Mouse (Mus musculus) liver, embryonic 11.5 days (tissue): ENCODE data around the gene Rnf115. TPM values are rescaled to one million over a fixed set of nuclear protein-coding genes. Genes with fewer than 3 reads are reported as not detected.

ENCODE experiments used
- ATAC-seq: fragments of 200-750 bp; cut with Nextera tagmentation; replicated peaks from 2 replicates; pipeline ENCODE4 v1.8.0; 2017; ENCODE audit warnings: moderate number of reproducible peaks, mild to moderate bottlenecking, moderate TSS enrichment, moderate library complexity; ENCODE audit not compliant: low FRiP score
- DNase-seq: peaks from one replicate; pipeline ENCODE4 v3.0.0-alpha.2; 2017; ENCODE audit warnings: low spot score
- H3K27ac ChIP-seq: fragments of 300-500 bp; sonication (generic); 2 replicates; pipeline ENCODE4 v1.5.1; 2014; ENCODE audit warnings: mild to moderate bottlenecking, low read depth, low read length, control low read depth
- H3K27me3 ChIP-seq: fragments of 300-500 bp; sonication (generic); replicated peaks from 2 replicates; pipeline ENCODE4 v1.6.1; 2014; ENCODE audit warnings: low read length, mixed read lengths; ENCODE audit not compliant: control insufficient read depth, insufficient read depth
- H3K36me3 ChIP-seq: fragments of 300-500 bp; sonication (generic); 2 replicates; pipeline ENCODE4 v1.6.1; 2014; ENCODE audit warnings: mild to moderate bottlenecking, low read length, moderate library complexity, mixed read lengths; ENCODE audit not compliant: control insufficient read depth, insufficient read depth
- H3K4me1 ChIP-seq: fragments of 300-500 bp; sonication (generic); replicated peaks from 2 replicates; pipeline ENCODE4 v1.6.1; 2014; ENCODE audit warnings: low read length, mixed read lengths; ENCODE audit not compliant: control insufficient read depth, insufficient read depth
- H3K4me2 ChIP-seq: fragments of 300-500 bp; sonication (generic); 2 replicates; pipeline ENCODE4 v1.6.1; 2014; ENCODE audit warnings: mild to moderate bottlenecking, control low read depth, moderate library complexity
- H3K4me3 ChIP-seq: fragments of 300-500 bp; sonication (generic); 2 replicates; pipeline ENCODE4 v1.5.1; 2014; ENCODE audit warnings: low read depth, low read length, control low read depth
- H3K9ac ChIP-seq: fragments of 300-500 bp; sonication (generic); 2 replicates; pipeline ENCODE4 v1.6.1; 2014; ENCODE audit warnings: low read depth, low read length, control low read depth
- H3K9me3 ChIP-seq: fragments of 300-500 bp; sonication (generic); 2 replicates; pipeline ENCODE4 v1.6.1; 2016; ENCODE audit warnings: low read length, inconsistent platforms, mixed read lengths; ENCODE audit not compliant: control insufficient read depth
- WGBS: fragments of 180-500 bp; shearing (Covaris S2); extraction: QIAGEN DNeasy Blood & Tissue Kit; methylation state at CpG from one replicate; pipeline ENCODE4 v1.1.7; 2014; 5-methylcytosine and 5-hydroxymethylcytosine counted together
- polyA plus RNA-seq: library from polyadenylated mRNA; unstranded; fragments of >200 nt; fragmentation: Nextera tagmentation; extraction: Ambion mirVana; gene quantifications from 2 replicates; pipeline ENCODE4 v1.2.1, GENCODE M21; 2014

Gene Rnf115
- polyA plus RNA-seq, 1 experiment from 2014 or later = 49.6 TPM

DNA sequence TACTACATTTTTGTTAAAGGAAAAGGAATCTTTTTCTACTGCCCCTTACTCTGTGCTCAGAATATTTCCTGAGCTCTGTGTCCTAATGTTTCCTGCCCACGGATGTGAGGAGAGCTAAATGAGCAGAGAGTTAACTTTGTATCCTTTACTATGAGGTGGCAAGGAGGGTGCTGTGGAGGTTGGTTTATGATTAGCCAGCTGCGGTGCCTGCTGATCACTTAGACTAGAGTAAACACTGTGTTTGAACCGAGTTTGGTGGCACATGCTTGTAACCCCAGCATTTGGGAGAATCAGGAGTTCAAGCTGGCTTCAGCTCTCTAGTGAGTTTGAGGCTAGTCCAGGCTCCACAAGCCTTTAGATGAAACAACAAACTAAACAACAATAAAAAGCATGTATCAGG is 49.7 kb downstream of the Rnf115 start:
- no peaks in the 10 kb centered on the region for H3K9me3 ChIP-seq
- H3K36me3 ChIP-seq = no peaks in the 10 kb centered on the region; the same call in 1 of the 2 replicates
- no peak overlapping the region for H3K27ac ChIP-seq
- H3K27me3 ChIP-seq = no peaks in the 10 kb centered on the region
- H3K4me1 ChIP-seq = no peaks in the 10 kb centered on the region
- no peak overlapping the region for H3K9ac ChIP-seq
- DNase-seq (no peak), ATAC-seq (peak; percentile 43; the same call in 1 of the 2 replicates)
- no peak overlapping the region for H3K4me3 ChIP-seq
- 59% methylated on average over 3 of the region's 3 CpGs for WGBS
- no peak overlapping the region for H3K4me2 ChIP-seq

DNA sequence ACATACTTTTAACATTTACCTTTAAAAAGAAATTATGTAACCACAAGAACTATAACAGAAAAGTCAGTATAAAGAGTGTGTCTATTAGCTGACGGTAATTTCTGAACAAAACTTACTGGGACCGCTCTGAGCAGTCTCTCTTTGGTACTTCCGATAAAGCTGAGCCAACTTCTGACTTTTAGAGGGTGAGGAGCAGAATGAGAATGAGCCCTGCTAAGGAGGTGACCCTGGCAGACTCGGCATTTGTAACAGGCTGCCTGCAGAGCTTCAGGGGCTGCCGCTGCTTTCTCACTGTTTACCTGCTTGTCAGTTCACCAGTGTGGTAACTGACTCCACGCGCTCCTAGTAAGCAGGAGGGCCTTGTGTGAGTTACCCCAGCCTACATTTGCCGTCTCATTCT is 54.8 kb downstream of the Rnf115 start:
- H3K4me2 ChIP-seq = no peak overlapping the region
- H3K4me1 ChIP-seq = no peaks in the 10 kb centered on the region
- no peak overlapping the region for H3K9ac ChIP-seq
- WGBS = 80% methylated on average over 8 of the region's 8 CpGs
- no peaks in the 10 kb centered on the region for H3K36me3 ChIP-seq
- no peak overlapping the region for H3K4me3 ChIP-seq
- H3K27me3 ChIP-seq = no peaks in the 10 kb centered on the region
- no peaks in the 10 kb centered on the region for H3K9me3 ChIP-seq
- DNase-seq (no peak), ATAC-seq (no peak)
- H3K27ac ChIP-seq = no peak overlapping the region

DNA sequence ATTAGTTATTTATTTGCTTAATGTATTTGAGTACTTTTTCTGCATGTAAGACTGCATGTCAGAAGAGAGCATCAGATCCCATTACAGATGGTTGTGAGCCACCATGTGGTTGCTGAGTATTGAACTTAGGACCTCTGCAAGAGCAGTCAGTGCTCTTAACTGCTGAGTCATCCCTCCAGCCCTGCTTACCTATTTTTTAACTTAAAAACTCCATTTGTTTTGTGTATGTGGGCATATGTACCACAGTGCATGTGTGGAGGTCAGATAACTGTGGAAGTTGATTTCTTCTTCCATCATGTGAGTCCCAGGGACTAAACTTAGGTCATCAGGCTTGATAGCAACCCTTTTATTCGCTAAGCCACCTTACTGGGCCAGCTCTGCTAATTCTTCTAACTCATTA is 60.3 kb downstream of the Rnf115 start:
- Histone ChIP-seq H3K27ac (no peak overlapping the region), H3K4me3 (no peak overlapping the region), H3K4me2 (no peak overlapping the region), H3K9me3 (no peaks in the 10 kb centered on the region), H3K27me3 (no peaks in the 10 kb centered on the region), H3K36me3 (peaks cover 3% of the 10 kb centered on the region; the same call in 1 of the 2 replicates), H3K4me1 (no peaks in the 10 kb centered on the region), H3K9ac (no peak overlapping the region)
- no peak for DNase-seq
- peak; percentile 58; the same call in 1 of the 2 replicates for ATAC-seq
- 83% methylated on average over 1 of the region's 1 CpGs for WGBS

DNA sequence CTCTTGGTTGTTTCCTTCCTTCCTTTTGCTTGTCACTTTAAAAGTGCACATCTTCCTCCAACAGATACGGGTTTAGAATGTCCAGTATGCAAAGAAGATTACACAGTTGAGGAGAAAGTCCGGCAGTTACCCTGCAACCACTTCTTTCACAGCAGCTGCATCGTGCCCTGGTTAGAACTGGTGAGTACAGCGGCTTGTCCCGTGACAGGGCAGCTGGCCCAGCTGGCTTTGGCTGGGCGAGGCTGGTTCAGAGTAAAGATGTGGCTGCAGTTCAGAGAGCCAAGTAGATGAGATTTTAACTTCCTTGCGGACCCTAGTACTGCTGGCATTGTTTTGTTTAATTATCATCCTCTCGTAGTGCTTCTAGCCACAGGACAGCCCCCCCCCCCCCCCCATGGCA is 61.0 kb downstream of the Rnf115 start:
- no peak overlapping the region for H3K9ac ChIP-seq
- H3K36me3 ChIP-seq = peaks cover 3% of the 10 kb centered on the region; the same call in 1 of the 2 replicates
- H3K4me1 ChIP-seq = no peaks in the 10 kb centered on the region
- DNase-seq = no peak
- no peak overlapping the region for H3K4me3 ChIP-seq
- H3K27ac ChIP-seq = no peak overlapping the region
- 86% methylated on average over 8 of the region's 8 CpGs for WGBS
- no peaks in the 10 kb centered on the region for H3K9me3 ChIP-seq
- H3K4me2 ChIP-seq = no peak overlapping the region
- no peaks in the 10 kb centered on the region for H3K27me3 ChIP-seq
- ATAC-seq = no peak

DNA sequence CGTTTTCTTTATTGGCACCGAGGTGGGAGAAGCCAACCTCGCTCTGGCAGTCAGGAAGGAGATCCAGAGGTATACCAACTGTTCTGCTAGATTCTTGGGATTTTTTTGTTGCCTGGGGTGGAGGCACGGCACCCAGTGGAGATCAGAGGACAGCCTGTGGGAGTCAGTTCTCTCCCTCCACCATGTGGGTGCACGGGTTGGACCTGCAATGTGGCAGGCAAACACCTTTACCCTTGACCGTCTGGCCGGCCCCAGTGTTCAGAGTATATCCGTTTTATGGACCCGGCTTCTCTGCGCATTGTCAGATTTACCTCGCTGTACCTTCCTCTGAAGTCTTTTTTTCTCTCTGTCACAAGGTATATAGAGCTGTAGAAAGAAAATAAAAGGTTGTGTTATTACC is 72.8 kb downstream of the Rnf115 start:
- Histone ChIP-seq H3K4me1 (0 out of 2 replicates have a peak, but pooled peaks cover 3% of the 10 kb centered on the region), H3K9me3 (no peaks in the 10 kb centered on the region; the same call in 1 of the 2 replicates), H3K4me2 (no peak overlapping the region), H3K4me3 (no peak overlapping the region), H3K27me3 (no peaks in the 10 kb centered on the region), H3K27ac (no peak overlapping the region), H3K36me3 (peaks cover 2% of the 10 kb centered on the region; the same call in 1 of the 2 replicates), H3K9ac (no peak overlapping the region)
- no peak for ATAC-seq
- DNase-seq = peak; percentile 29
- 79% methylated on average over 11 of the region's 11 CpGs for WGBS

DNA sequence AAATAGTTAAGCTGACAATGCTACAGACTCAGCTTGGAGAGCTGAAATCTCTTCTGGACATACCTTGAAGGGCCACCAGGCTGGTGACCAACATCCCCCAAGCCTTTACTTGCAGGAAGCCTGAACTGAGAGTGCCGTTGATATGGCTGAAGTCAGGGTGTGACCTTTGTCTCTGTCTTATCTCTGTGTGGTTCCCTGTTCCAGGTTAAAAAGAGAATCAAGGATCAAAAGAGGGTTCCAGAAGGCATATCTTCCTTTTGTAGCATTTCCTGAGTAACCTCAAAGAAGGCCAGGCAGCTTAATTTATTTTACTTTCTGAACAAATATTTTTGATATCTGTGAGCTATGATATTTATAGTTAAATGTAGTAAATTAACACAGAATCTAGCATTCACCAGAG is 74.8 kb downstream of the Rnf115 start:
- Histone ChIP-seq H3K9ac (no peak overlapping the region), H3K4me2 (no peak overlapping the region), H3K27ac (no peak overlapping the region), H3K36me3 (no peaks in the 10 kb centered on the region), H3K9me3 (no peaks in the 10 kb centered on the region; the same call in 1 of the 2 replicates), H3K4me1 (0 out of 2 replicates have a peak, but pooled peaks cover 3% of the 10 kb centered on the region), H3K27me3 (no peaks in the 10 kb centered on the region), H3K4me3 (no peak overlapping the region)
- DNase-seq (no peak), ATAC-seq (no peak)
- 26% methylated on average over 1 of the region's 1 CpGs for WGBS

DNA sequence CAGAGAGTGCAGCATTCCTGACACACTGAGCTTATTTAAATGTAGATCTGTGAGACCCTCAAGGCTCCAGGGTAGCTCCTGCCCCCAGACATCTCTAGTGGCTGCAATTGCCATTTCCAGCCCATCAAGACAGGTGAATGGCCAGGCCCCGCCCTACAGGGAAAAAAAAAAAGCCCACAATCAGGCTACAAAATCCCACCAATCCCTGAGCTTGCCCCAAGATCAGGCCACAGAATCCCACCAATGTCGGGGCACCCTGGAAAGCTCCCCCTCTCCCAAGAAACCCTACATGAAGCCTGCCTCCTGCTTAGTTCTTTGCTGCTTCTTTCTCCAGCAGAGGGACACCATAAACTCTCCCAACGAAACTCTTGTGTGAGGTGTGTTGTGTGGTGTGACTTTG is 80.7 kb downstream of the Rnf115 start:
- Histone ChIP-seq H3K4me2 (no peak overlapping the region), H3K27ac (no peak overlapping the region), H3K36me3 (no peaks in the 10 kb centered on the region), H3K4me3 (no peak overlapping the region), H3K4me1 (no peaks in the 10 kb centered on the region), H3K27me3 (no peaks in the 10 kb centered on the region), H3K9me3 (no peaks in the 10 kb centered on the region; the same call in 1 of the 2 replicates), H3K9ac (no peak overlapping the region)
- 81% methylated on average over 3 of the region's 3 CpGs for WGBS
- ATAC-seq (no peak), DNase-seq (no peak)

DNA sequence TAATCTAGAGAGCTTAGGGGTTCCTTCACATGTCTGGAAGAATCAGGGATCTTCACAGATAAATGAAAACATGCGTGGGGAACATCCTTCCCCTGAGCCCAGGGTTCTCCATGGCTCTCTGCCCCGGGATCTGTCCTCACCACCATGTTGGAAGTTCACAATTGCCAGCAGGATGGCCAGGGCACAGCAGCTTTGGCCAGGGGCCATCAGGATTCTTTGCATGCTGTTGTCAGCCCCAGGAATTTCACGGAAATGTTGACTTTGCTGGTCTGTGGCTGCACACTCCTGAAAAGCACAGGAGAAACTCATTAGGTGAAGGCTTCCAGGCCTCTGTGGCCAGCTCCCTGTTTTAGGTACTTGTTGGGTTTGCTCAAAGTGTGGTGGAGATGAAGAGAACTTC is 81.2 kb downstream of the Rnf115 start:
- DNase-seq = no peak
- ATAC-seq = no peak

DNA sequence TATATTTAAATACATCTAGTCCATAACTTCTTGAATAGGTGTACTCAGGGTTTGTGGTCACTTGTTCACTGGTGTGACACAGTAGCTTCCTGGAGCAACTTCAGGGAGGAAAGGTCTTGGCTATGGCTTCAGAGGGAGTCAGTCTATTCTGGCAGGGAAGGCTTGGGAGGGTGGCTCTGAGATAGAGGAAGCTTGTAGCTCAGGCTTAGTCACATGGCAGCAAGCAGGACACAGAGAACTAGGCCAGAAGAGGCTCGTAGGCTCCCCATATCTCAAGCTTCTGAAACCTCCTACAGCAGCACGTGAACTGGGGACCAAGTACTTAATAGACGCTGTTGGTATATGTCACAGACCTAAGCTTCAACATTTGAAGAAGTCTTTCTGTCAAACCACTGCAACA is 83.8 kb downstream of the Rnf115 start:
- Histone ChIP-seq H3K4me1 (no peaks in the 10 kb centered on the region), H3K9ac (no peak overlapping the region), H3K27ac (no peak overlapping the region), H3K36me3 (no peaks in the 10 kb centered on the region), H3K9me3 (no peaks in the 10 kb centered on the region), H3K4me3 (no peak overlapping the region), H3K4me2 (no peak overlapping the region), H3K27me3 (no peaks in the 10 kb centered on the region; the same call in 1 of the 2 replicates)
- WGBS = 76% methylated on average over 3 of the region's 3 CpGs
- DNase-seq (no peak), ATAC-seq (no peak)

More for the DNA sequence above, 81.2 kb downstream of the Rnf115 start:
- Histone ChIP-seq H3K9me3 (no peaks in the 10 kb centered on the region; the same call in 1 of the 2 replicates), H3K27me3 (no peaks in the 10 kb centered on the region), H3K36me3 (no peaks in the 10 kb centered on the region), H3K4me3 (no peak overlapping the region), H3K4me2 (no peak overlapping the region), H3K27ac (no peak overlapping the region), H3K4me1 (no peaks in the 10 kb centered on the region), H3K9ac (no peak overlapping the region)
- WGBS = 74% methylated on average over 3 of the region's 3 CpGs
